Mouse (Mus musculus) thymus, adult 2 months (tissue): Measurements from ENCODE around the gene Tulp2.

Source experiments
- CTCF ChIP-seq: fragments of 200-500 bp; IDR thresholded peaks from 2 replicates; pipeline ENCODE4 v1.5.1; 2012; ENCODE audit warnings: mild to moderate bottlenecking, control low read depth, low read length, moderate library complexity, borderline replicate concordance; ENCODE audit not compliant: control insufficient read depth, poor library complexity, insufficient read depth; ENCODE audit errors: extremely low read depth
- POLR2A ChIP-seq: fragments of 200-500 bp; IDR thresholded peaks from 2 replicates; pipeline ENCODE4 v1.6.1; 2012; ENCODE audit warnings: mild to moderate bottlenecking, low read length, control low read depth, moderate library complexity; ENCODE audit not compliant: control insufficient read depth, poor library complexity, insufficient read depth; ENCODE audit errors: extremely low read depth

DNA sequence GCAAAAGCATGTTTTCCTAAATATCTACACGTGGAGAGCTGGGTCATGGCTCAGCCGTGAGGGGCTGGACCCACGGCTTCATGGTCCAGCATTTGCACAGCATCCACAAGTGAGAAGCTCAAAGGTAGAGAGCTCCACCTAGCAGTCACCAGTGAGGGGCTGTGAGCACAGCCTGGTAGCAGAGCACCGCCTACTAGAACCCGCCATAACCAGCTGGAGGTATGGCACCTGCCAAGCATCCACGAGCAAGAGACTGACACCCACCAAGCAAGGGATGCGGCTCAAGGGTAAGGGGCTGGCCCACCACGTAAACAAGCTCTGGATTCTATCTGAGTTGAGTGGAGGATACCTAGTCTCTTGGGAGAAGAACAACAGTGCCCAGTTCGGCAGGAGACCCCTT is 16.1 kb upstream of the Tulp2 start:
- TF ChIP-seq POLR2A (no peak), CTCF (no peak)
